Mouse (Mus musculus) gastrocnemius, postnatal 25 days (tissue): ENCODE data around the gene 3425401B19Rik. TPM values are rescaled to one million over a fixed set of nuclear protein-coding genes. Genes with fewer than 3 reads are reported as not detected.
A peak's percentile ranks its signal among the peaks of the same experiment; 100 is the strongest.

Experiments used
- DNase-seq: peaks from one replicate; pipeline ENCODE4 v3.0.0; 2022
- long read RNA-seq, 2 experiments: library from polyadenylated mRNA; stranded (forward); transcript quantifications; one replicate each; pipeline ENCODE4 v2.0.0; 2021
- total RNA-seq, 2 experiments: library from RNA; stranded (reverse); gene quantifications; 1 replicate in 1 of 2; 2 replicates in 1 of 2; pipeline ENCODE4 v1.2.3; 2021

Gene 3425401B19Rik
- 100 to 1,000 TPM; 269 to 303 TPM for total RNA-seq
- long read RNA-seq, experiment 1, partial matches to known transcripts, result 1 of 61 reads
- long read RNA-seq, experiment 1, other reads (novel, unspliced or antisense), result 60 of 61 reads
- long read RNA-seq, experiment 2, partial matches to known transcripts, result 2 of 53 reads
- long read RNA-seq, experiment 2, other reads (novel, unspliced or antisense), result 51 of 53 reads

GRCm38 (mm10) chr14:32685124-32685826 lies at the start of gene 3425401B19Rik:
3425401B19Rik (minus strand) TSS chr14:32685293.
- peak; percentile 69 for DNase-seq

- no peak for DNase-seq
Observed at GRCm38 (mm10) chr14:32732961-32733360, 47.9 kb upstream of the 3425401B19Rik start.

- no peak for DNase-seq
Observed at GRCm38 (mm10) chr14:32726864-32727263, 41.8 kb upstream of the 3425401B19Rik start.

GRCm38 (mm10) chr14:32721461-32721860 lies 36.4 kb upstream of the 3425401B19Rik start:
- DNase-seq, result no peak

GRCm38 (mm10) chr14:32716763-32717439 lies 31.8 kb upstream of the 3425401B19Rik start:
- DNase-seq, result no peak

GRCm38 (mm10) chr14:32715489-32715888 lies 30.4 kb upstream of the 3425401B19Rik start:
- no peak for DNase-seq

- no peak for DNase-seq
Observed at GRCm38 (mm10) chr14:32715076-32715475, 30.0 kb upstream of the 3425401B19Rik start.

GRCm38 (mm10) chr14:32709861-32710260 lies 24.8 kb upstream of the 3425401B19Rik start:
- DNase-seq, result no peak

- peak; percentile 59 for DNase-seq
Observed at GRCm38 (mm10) chr14:32708756-32709155, 23.7 kb upstream of the 3425401B19Rik start.

- peak; percentile 78 for DNase-seq
Observed at GRCm38 (mm10) chr14:32707938-32708337, 22.8 kb upstream of the 3425401B19Rik start.

- peak; percentile 62 for DNase-seq
Observed at GRCm38 (mm10) chr14:32700972-32701371, 15.9 kb upstream of the 3425401B19Rik start.

GRCm38 (mm10) chr14:32698556-32698955 lies 13.5 kb upstream of the 3425401B19Rik start:
- DNase-seq, result no peak

GRCm38 (mm10) chr14:32697774-32698173 lies 12.7 kb upstream of the 3425401B19Rik start:
- peak; percentile 47 for DNase-seq

- no peak for DNase-seq
Observed at GRCm38 (mm10) chr14:32696344-32696743, 11.3 kb upstream of the 3425401B19Rik start.

GRCm38 (mm10) chr14:32695906-32696305 lies 10.8 kb upstream of the 3425401B19Rik start:
- no peak for DNase-seq

GRCm38 (mm10) chr14:32684735-32685105 lies 373 bp downstream of the 3425401B19Rik start:
- no peak for DNase-seq

GRCm38 (mm10) chr14:32683982-32684734 lies 935 bp downstream of the 3425401B19Rik start:
- no peak for DNase-seq

GRCm38 (mm10) chr14:32683251-32683838 lies 1.7 kb downstream of the 3425401B19Rik start:
- peak; percentile 74 for DNase-seq

GRCm38 (mm10) chr14:32682536-32682935 lies 2.6 kb downstream of the 3425401B19Rik start:
- DNase-seq, result no peak

GRCm38 (mm10) chr14:32681603-32682002 lies 3.5 kb downstream of the 3425401B19Rik start:
- DNase-seq, result no peak

- no peak for DNase-seq
Observed at GRCm38 (mm10) chr14:32678565-32678964, 6.5 kb downstream of the 3425401B19Rik start.

GRCm38 (mm10) chr14:32673178-32673577 lies 11.9 kb downstream of the 3425401B19Rik start:
- DNase-seq, result no peak
